Mouse (Mus musculus) forebrain, embryonic 16.5 days (tissue): ENCODE measurements around the gene Nol11. TPM values are rescaled to one million over a fixed set of nuclear protein-coding genes. Genes with fewer than 3 reads are reported as not detected.

Source experiments
- ATAC-seq: fragments of 200-750 bp; cut with Nextera tagmentation; 2 replicates; pipeline ENCODE4 v1.8.0; 2017; ENCODE audit warnings: mild to moderate bottlenecking, moderate library complexity
- H3K27ac ChIP-seq: fragments of 300-500 bp; sonication (generic); 2 replicates; pipeline ENCODE4 v1.5.1; 2014; ENCODE audit warnings: low read length, control low read depth
- H3K27me3 ChIP-seq: fragments of 300-500 bp; sonication (generic); replicated peaks from 2 replicates; pipeline ENCODE4 v1.6.1; 2014; ENCODE audit warnings: low read length; ENCODE audit not compliant: control insufficient read depth, insufficient read depth
- H3K36me3 ChIP-seq: fragments of 300-500 bp; sonication (generic); 2 replicates; pipeline ENCODE4 v1.6.1; 2014; ENCODE audit not compliant: control insufficient read depth, insufficient read depth
- H3K4me1 ChIP-seq: fragments of 300-500 bp; sonication (generic); replicated peaks from 2 replicates; pipeline ENCODE4 v1.6.1; 2014; ENCODE audit warnings: low read length; ENCODE audit not compliant: control insufficient read depth, insufficient read depth
- H3K4me2 ChIP-seq: fragments of 300-500 bp; sonication (generic); 2 replicates; pipeline ENCODE4 v1.6.1; 2014; ENCODE audit warnings: mild to moderate bottlenecking, low read length, control low read depth
- H3K4me3 ChIP-seq: fragments of 300-500 bp; sonication (generic); replicated peaks from 2 replicates; pipeline ENCODE4 v1.5.1; 2014; ENCODE audit warnings: mild to moderate bottlenecking, low read length, control low read depth
- H3K9ac ChIP-seq: fragments of 300-500 bp; sonication (generic); replicated peaks from 2 replicates; pipeline ENCODE4 v1.6.1; 2014; ENCODE audit warnings: low read depth, low read length, control low read depth
- H3K9me3 ChIP-seq: fragments of 300-500 bp; sonication (generic); 2 replicates; pipeline ENCODE4 v1.6.1; 2016; ENCODE audit warnings: low read length; ENCODE audit not compliant: control insufficient read depth
- whole genome bisulfite sequencing: fragments of 180-500 bp; shearing (Covaris S2); extraction: QIAGEN DNeasy Blood & Tissue Kit; methylation state at CpG from one replicate; pipeline ENCODE4 v1.1.7; 2014; 5-methylcytosine and 5-hydroxymethylcytosine counted together
- polyA plus RNA-seq: library from polyadenylated mRNA; unstranded; fragments of >200 nt; fragmentation: Nextera tagmentation; extraction: Ambion mirVana; gene quantifications from 2 replicates; pipeline ENCODE4 v1.2.1, GENCODE M21; 2015

Gene Nol11
- polyA plus RNA-seq: 53.7 and 55.4 TPM in 2 replicates

- WGBS: under 1% methylated on average over 62 of the region's 62 CpGs
- peak within 1 kb of the TSS; percentile 76 for H3K27ac ChIP-seq
- peaks cover 8% of the 10 kb centered on the region for H3K4me1 ChIP-seq
- peak; percentile 97 for ATAC-seq
- peak within 1 kb of the TSS; percentile 82 for H3K9ac ChIP-seq
- peak within 1 kb of the TSS; percentile 77 for H3K4me2 ChIP-seq
- H3K9me3 ChIP-seq: no peaks in the 10 kb centered on the region
- H3K36me3 ChIP-seq: peaks cover 2% of the 10 kb centered on the region; the same call in 1 of the 2 replicates
- H3K4me3 ChIP-seq: peak within 1 kb of the TSS; percentile 72
- H3K27me3 ChIP-seq: no peaks in the 10 kb centered on the region
Measured at GRCm38 (mm10) chr11:107188565-107189552, at the start of gene Nol11. Nol11 (minus strand) TSS chr11:107189381.

- Histone ChIP-seq H3K4me2 (no peak overlapping the region), H3K4me3 (no peak overlapping the region), H3K36me3 (no peaks in the 10 kb centered on the region), H3K4me1 (0 out of 2 replicates have a peak, but pooled peaks cover 6% of the 10 kb centered on the region), H3K9me3 (no peaks in the 10 kb centered on the region), H3K27ac (no peak overlapping the region), H3K27me3 (no peaks in the 10 kb centered on the region), H3K9ac (no peak overlapping the region)
- no peak for ATAC-seq
- WGBS: 93% methylated on average over 6 of the region's 6 CpGs
Measured at GRCm38 (mm10) chr11:107238506-107238905, 49.3 kb upstream of the Nol11 start.

- no peak overlapping the region for H3K9ac ChIP-seq
- no peaks in the 10 kb centered on the region for H3K36me3 ChIP-seq
- no peak overlapping the region for H3K27ac ChIP-seq
- H3K9me3 ChIP-seq: no peaks in the 10 kb centered on the region
- no peak for ATAC-seq
- 0 out of 2 replicates have a peak, but pooled peaks cover 3% of the 10 kb centered on the region for H3K4me1 ChIP-seq
- H3K4me3 ChIP-seq: no peak overlapping the region
- no peak overlapping the region for H3K4me2 ChIP-seq
- no peaks in the 10 kb centered on the region for H3K27me3 ChIP-seq
- 97% methylated on average over 4 of the region's 4 CpGs for WGBS
Measured at GRCm38 (mm10) chr11:107237532-107237931, 48.4 kb upstream of the Nol11 start.

- Histone ChIP-seq H3K4me2 (no peak overlapping the region), H3K4me3 (no peak overlapping the region), H3K36me3 (peaks cover 3% of the 10 kb centered on the region; the same call in 1 of the 2 replicates), H3K4me1 (peaks cover 10% of the 10 kb centered on the region), H3K27me3 (no peaks in the 10 kb centered on the region), H3K9me3 (peaks cover 3% of the 10 kb centered on the region; the same call in 1 of the 2 replicates), H3K27ac (no peak overlapping the region), H3K9ac (no peak overlapping the region)
- 67% methylated on average over 5 of the region's 5 CpGs for WGBS
- ATAC-seq: no peak
Measured at GRCm38 (mm10) chr11:107233252-107233890, 44.2 kb upstream of the Nol11 start.

- H3K9me3 ChIP-seq: peaks cover 3% of the 10 kb centered on the region; the same call in 1 of the 2 replicates
- peak; percentile 87 for ATAC-seq
- peak overlapping the region; percentile 38 for H3K27ac ChIP-seq
- H3K4me2 ChIP-seq: no peak overlapping the region
- H3K27me3 ChIP-seq: no peaks in the 10 kb centered on the region
- peaks cover 10% of the 10 kb centered on the region for H3K4me1 ChIP-seq
- no peak overlapping the region for H3K4me3 ChIP-seq
- WGBS: 15% methylated on average over 10 of the region's 10 CpGs
- H3K9ac ChIP-seq: no peak overlapping the region
- peaks cover 5% of the 10 kb centered on the region; the same call in 1 of the 2 replicates for H3K36me3 ChIP-seq
Measured at GRCm38 (mm10) chr11:107230128-107230527, 40.9 kb upstream of the Nol11 start.

- Histone ChIP-seq H3K36me3 (0 out of 2 replicates have a peak, but pooled peaks cover 2% of the 10 kb centered on the region), H3K4me2 (no peak overlapping the region), H3K4me1 (peaks cover 11% of the 10 kb centered on the region), H3K9me3 (no peaks in the 10 kb centered on the region), H3K27me3 (no peaks in the 10 kb centered on the region), H3K27ac (no peak overlapping the region), H3K9ac (no peak overlapping the region), H3K4me3 (no peak overlapping the region)
- no peak for ATAC-seq
- WGBS: 100% methylated on average over 1 of the region's 1 CpGs
Measured at GRCm38 (mm10) chr11:107226431-107226830, 37.2 kb upstream of the Nol11 start.

- no peak for ATAC-seq
Measured at GRCm38 (mm10) chr11:107226013-107226412, 36.8 kb upstream of the Nol11 start.

GRCm38 (mm10) chr11:107225301-107225700, 36.1 kb upstream of the Nol11 start:
- Histone ChIP-seq H3K27me3 (no peaks in the 10 kb centered on the region), H3K9me3 (no peaks in the 10 kb centered on the region), H3K9ac (no peak overlapping the region), H3K4me3 (no peak overlapping the region), H3K36me3 (0 out of 2 replicates have a peak, but pooled peaks cover 2% of the 10 kb centered on the region), H3K4me1 (peaks cover 9% of the 10 kb centered on the region), H3K4me2 (no peak overlapping the region), H3K27ac (no peak overlapping the region)
- ATAC-seq: no peak
- WGBS: 90% methylated on average over 5 of the region's 5 CpGs

More at GRCm38 (mm10) chr11:107226013-107226412, 36.8 kb upstream of the Nol11 start:
- Histone ChIP-seq H3K4me2 (no peak overlapping the region), H3K4me1 (peaks cover 11% of the 10 kb centered on the region), H3K4me3 (no peak overlapping the region), H3K27me3 (no peaks in the 10 kb centered on the region), H3K9me3 (no peaks in the 10 kb centered on the region), H3K9ac (no peak overlapping the region), H3K36me3 (0 out of 2 replicates have a peak, but pooled peaks cover 2% of the 10 kb centered on the region), H3K27ac (no peak overlapping the region)
- 98% methylated on average over 10 of the region's 10 CpGs for WGBS
